9 mouse cellular contexts compared by ENCODE assay signal in genomic region chr2:68756793-68757192, GRCm38 (mm10).
DNase-seq lines count a peak whose midpoint lies in the region; ATAC-seq and TF ChIP-seq lines count a peak whose summit lies in the region.
"Had no signal": no experiment of that assay in that cellular context is flagged by ENCODE, and none has a peak within 500 bp of the region (broad histone marks: within the 10 kb centered on the region; RNA-seq: fewer than 3 reads in every experiment).

No protein-coding gene starts in this region.

- DNase-seq in heart, adult 2 months, result peak; percentile 9 to 25
- DNase-seq in cerebellum, adult 11 months, result peak; percentile 14
- peak; percentile 43 for DNase-seq in kidney, adult 18-20 months
- DNase-seq in limb, embryonic 11.5 days (ENCODE audit: low spot score), result peak; percentile 55
- DNase-seq in thymus, postnatal 4 days, result no peak

- no peak for TF ChIP-seq EP300 in heart, adult 2 months (IDR thresholded peaks at IDR 0.05; ENCODE audit: insufficient read depth, low read depth, low read length)

- ATAC-seq in heart, embryonic 11.5 days (replicated peaks; ENCODE audit: insufficient number of reproducible peaks, low FRiP score, low TSS enrichment), result no peak; the same call in 1 of the 2 replicates
- peak; percentile 72 for ATAC-seq in forebrain, embryonic 16.5 days
- peak; percentile 77; the same call in 1 of the 2 replicates for ATAC-seq in limb, embryonic 11.5 days (ENCODE audit: insufficient number of reproducible peaks, low FRiP score, low TSS enrichment, low read depth)
- ATAC-seq in neural tube, embryonic 15.5 days (ENCODE audit: low FRiP score), result peak; percentile 72; the same call in 1 of the 2 replicates

- TF ChIP-seq CTCF in heart, adult 2 months (IDR thresholded peaks at IDR 0.05), result peak; percentile 72

- intact Hi-C loops in heart, adult 2 months (cut with DNase I), result loop anchor here (2.0 to 5.0 kb wide), 2 partner anchors 194 to 394 kb away; no protein-coding TSS in a partner anchor

- H3K4me1 ChIP-seq in heart, adult 2 months (ENCODE audit: control insufficient read depth, insufficient read depth, low read length), result no peaks in the 10 kb centered on the region
- no peaks in the 10 kb centered on the region for H3K4me1 ChIP-seq in heart, embryonic 11.5 days (ENCODE audit: control insufficient read depth, insufficient read depth, low read length)
- H3K4me1 ChIP-seq in forebrain, embryonic 16.5 days (replicated peaks; ENCODE audit: control insufficient read depth, insufficient read depth, low read length), result no peaks in the 10 kb centered on the region
- H3K4me1 ChIP-seq in limb, embryonic 11.5 days (ENCODE audit: control insufficient read depth, insufficient read depth, low read length), result no peaks in the 10 kb centered on the region
- no peaks in the 10 kb centered on the region for H3K4me1 ChIP-seq in neural tube, embryonic 15.5 days
- H3K4me1 ChIP-seq: heart, embryonic 13.5 days had no signal

- H3K27me3 ChIP-seq in heart, adult 2 months (ENCODE audit: control insufficient read depth, insufficient read depth, low read length), result no peaks in the 10 kb centered on the region
- H3K27me3 ChIP-seq in heart, embryonic 11.5 days (ENCODE audit: control insufficient read depth, insufficient read depth, low read length), result no peaks in the 10 kb centered on the region
- no peaks in the 10 kb centered on the region for H3K27me3 ChIP-seq in forebrain, embryonic 16.5 days (replicated peaks; ENCODE audit: control insufficient read depth, insufficient read depth, low read length)
- H3K27me3 ChIP-seq in limb, embryonic 11.5 days (ENCODE audit: control insufficient read depth, insufficient read depth, low read length), result no peaks in the 10 kb centered on the region
- H3K27me3 ChIP-seq in neural tube, embryonic 15.5 days (replicated peaks), result no peaks in the 10 kb centered on the region
- H3K27me3 ChIP-seq: heart, embryonic 13.5 days had no signal

- no peaks in the 10 kb centered on the region for H3K79me2 ChIP-seq in heart, adult 2 months (replicated peaks; ENCODE audit: control insufficient read depth, insufficient read depth, low read length)

- WGBS in heart, adult 2 months, result 18% methylated on average over 6 of the region's 6 CpGs
- 17% methylated on average over 6 of the region's 6 CpGs for WGBS in heart, embryonic 11.5 days (ENCODE audit: insufficient replicate concordance)
- WGBS in forebrain, embryonic 16.5 days, result 30% methylated on average over 6 of the region's 6 CpGs
- 16% methylated on average over 6 of the region's 6 CpGs for WGBS in limb, embryonic 11.5 days
- 25% methylated on average over 6 of the region's 6 CpGs for WGBS in neural tube, embryonic 15.5 days

- H3K27ac ChIP-seq in heart, adult 2 months, result no peak overlapping the region
- H3K27ac ChIP-seq in heart, embryonic 11.5 days (ENCODE audit: low read depth, low read length), result no peak overlapping the region
- H3K27ac ChIP-seq in forebrain, embryonic 16.5 days (ENCODE audit: low read length), result no peak overlapping the region
- no peak overlapping the region for H3K27ac ChIP-seq in limb, embryonic 11.5 days (replicated peaks; ENCODE audit: low read depth, low read length)
- no peak overlapping the region for H3K27ac ChIP-seq in neural tube, embryonic 15.5 days (replicated peaks)
- H3K27ac ChIP-seq: heart, embryonic 13.5 days had no signal

- no peak overlapping the region for H3K4me3 ChIP-seq in heart, adult 2 months
- H3K4me3 ChIP-seq in heart, embryonic 11.5 days (ENCODE audit: low read depth, low read length), result no peak overlapping the region
- H3K4me3 ChIP-seq in forebrain, embryonic 16.5 days (replicated peaks; ENCODE audit: low read length), result no peak overlapping the region
- no peak overlapping the region for H3K4me3 ChIP-seq in limb, embryonic 11.5 days (ENCODE audit: low read depth, low read length)
- no peak overlapping the region for H3K4me3 ChIP-seq in neural tube, embryonic 15.5 days (replicated peaks)
- H3K4me3 ChIP-seq: heart, embryonic 13.5 days had no signal

- no peaks in the 10 kb centered on the region for H3K9me3 ChIP-seq in heart, embryonic 11.5 days (replicated peaks; ENCODE audit: control insufficient read depth, low read length)
- no peaks in the 10 kb centered on the region for H3K9me3 ChIP-seq in forebrain, embryonic 16.5 days (ENCODE audit: control insufficient read depth, low read length)
- no peaks in the 10 kb centered on the region for H3K9me3 ChIP-seq in limb, embryonic 11.5 days (ENCODE audit: control insufficient read depth, low read length)
- peaks cover 3% of the 10 kb centered on the region; the same call in 1 of the 2 replicates for H3K9me3 ChIP-seq in neural tube, embryonic 15.5 days (replicated peaks)
- H3K9me3 ChIP-seq: heart, embryonic 13.5 days had no signal

- no peak overlapping the region for H3K9ac ChIP-seq in heart, adult 2 months (ENCODE audit: low read depth, low read length)
- H3K9ac ChIP-seq in heart, embryonic 11.5 days (ENCODE audit: low read depth, low read length), result no peak overlapping the region
- H3K9ac ChIP-seq in forebrain, embryonic 16.5 days (replicated peaks; ENCODE audit: low read depth, low read length), result no peak overlapping the region
- no peak overlapping the region for H3K9ac ChIP-seq in limb, embryonic 11.5 days (ENCODE audit: low read length)
- no peak overlapping the region for H3K9ac ChIP-seq in neural tube, embryonic 15.5 days (replicated peaks)
- H3K9ac ChIP-seq: heart, embryonic 13.5 days had no signal

- no peaks in the 10 kb centered on the region for H3K36me3 ChIP-seq in heart, adult 2 months (ENCODE audit: control insufficient read depth, insufficient read depth, low read length)
- H3K36me3 ChIP-seq in heart, embryonic 11.5 days (ENCODE audit: control insufficient read depth, insufficient read depth, low read length), result no peaks in the 10 kb centered on the region
- H3K36me3 ChIP-seq in forebrain, embryonic 16.5 days (ENCODE audit: control insufficient read depth, insufficient read depth), result no peaks in the 10 kb centered on the region
- no peaks in the 10 kb centered on the region for H3K36me3 ChIP-seq in limb, embryonic 11.5 days (ENCODE audit: control insufficient read depth, insufficient read depth, low read length)
- no peaks in the 10 kb centered on the region for H3K36me3 ChIP-seq in neural tube, embryonic 15.5 days
- H3K36me3 ChIP-seq: heart, embryonic 13.5 days had no signal

- no peak for TF ChIP-seq POLR2A in heart, adult 2 months (IDR thresholded peaks at IDR 0.05; ENCODE audit: insufficient read depth, low read depth, low read length)

- H3K4me2 ChIP-seq in heart, embryonic 11.5 days, result no peak overlapping the region
- no peak overlapping the region for H3K4me2 ChIP-seq in forebrain, embryonic 16.5 days (ENCODE audit: low read length)
- no peak overlapping the region for H3K4me2 ChIP-seq in limb, embryonic 11.5 days (ENCODE audit: low read depth, severe bottlenecking)
- H3K4me2 ChIP-seq in neural tube, embryonic 15.5 days, result no peak overlapping the region
- H3K4me2 ChIP-seq: heart, embryonic 13.5 days had no signal
